Mouse (Mus musculus) neutrophil, adult 5-6 weeks (primary cell): ENCODE data around the gene Gm3045. TPM values are rescaled to one million over a fixed set of nuclear protein-coding genes. Genes with fewer than 3 reads are reported as not detected.

ENCODE experiments used
- ATAC-seq: fragments of 151-379, 151-347 bp; 2 replicates; pipeline ENCODE4 v1.8.0; 2017; ENCODE audit warnings: mild to moderate bottlenecking, moderate TSS enrichment; ENCODE audit not compliant: insufficient number of reproducible peaks, poor library complexity, low FRiP score, severe bottlenecking; ENCODE audit errors: extremely low read depth
- total RNA-seq: library from RNA; stranded (forward); fragments of 200-1000 nt; gene quantifications from 2 replicates; pipeline ENCODE4 v1.2.3, GENCODE M21; 2017

Gene Gm3045
- total RNA-seq, 1 experiment from 2014 or later: not detected

DNA sequence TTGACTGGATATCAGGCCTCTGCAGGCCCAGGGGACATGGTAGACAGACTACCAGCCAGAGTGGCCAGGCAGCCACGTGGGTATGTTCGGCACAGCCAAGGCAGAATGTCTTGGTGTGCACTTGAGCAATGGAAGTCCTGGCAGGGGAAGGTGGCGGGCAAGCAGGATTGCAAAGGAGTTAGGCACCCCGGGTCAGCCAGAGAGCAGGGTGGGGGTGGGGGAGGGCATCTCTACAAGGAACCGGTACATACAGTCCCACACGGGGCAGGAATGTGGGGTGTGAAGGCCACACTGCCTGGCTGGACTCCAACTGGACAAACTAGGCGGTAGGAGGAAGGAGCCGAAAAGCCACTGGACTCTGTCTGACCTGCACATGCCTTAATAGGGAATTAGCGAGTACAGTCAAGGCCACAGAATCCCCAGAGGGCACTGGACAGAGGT lies 7.9 kb downstream of the Gm3045 start:
- no peak for ATAC-seq

DNA sequence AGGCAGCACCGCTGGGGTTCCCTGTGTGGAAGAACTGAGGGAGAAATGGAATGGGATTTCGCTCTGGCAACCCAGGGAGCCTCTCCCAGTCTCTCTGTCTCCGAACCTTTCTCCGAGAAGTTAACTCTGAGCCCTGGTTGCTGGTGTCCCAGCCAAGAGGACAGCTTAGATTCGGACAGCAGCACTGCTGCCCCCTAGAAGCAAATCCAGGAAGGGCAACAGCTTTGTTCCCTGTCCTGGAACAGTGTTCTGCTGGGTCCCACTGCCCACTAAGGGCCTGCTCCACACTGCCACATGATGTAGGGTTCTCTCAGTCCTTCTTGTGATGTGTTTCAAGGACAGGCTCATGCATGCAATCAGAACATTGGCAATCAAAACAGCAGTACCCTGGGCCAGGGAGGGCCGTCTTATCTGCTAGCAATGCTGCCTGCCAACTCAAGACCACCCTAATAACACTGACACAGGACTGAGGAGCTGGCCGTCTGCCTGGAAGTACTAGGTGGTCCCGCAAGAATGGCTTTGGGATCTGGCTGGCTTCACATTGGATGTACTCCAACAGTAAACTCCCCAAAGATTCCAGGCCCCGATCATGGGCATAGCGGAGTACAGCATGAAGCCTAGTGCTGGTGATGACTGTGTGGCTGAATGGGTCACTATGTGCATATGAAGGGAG lies 9.4 kb downstream of the Gm3045 start:
- ATAC-seq: no peak

DNA sequence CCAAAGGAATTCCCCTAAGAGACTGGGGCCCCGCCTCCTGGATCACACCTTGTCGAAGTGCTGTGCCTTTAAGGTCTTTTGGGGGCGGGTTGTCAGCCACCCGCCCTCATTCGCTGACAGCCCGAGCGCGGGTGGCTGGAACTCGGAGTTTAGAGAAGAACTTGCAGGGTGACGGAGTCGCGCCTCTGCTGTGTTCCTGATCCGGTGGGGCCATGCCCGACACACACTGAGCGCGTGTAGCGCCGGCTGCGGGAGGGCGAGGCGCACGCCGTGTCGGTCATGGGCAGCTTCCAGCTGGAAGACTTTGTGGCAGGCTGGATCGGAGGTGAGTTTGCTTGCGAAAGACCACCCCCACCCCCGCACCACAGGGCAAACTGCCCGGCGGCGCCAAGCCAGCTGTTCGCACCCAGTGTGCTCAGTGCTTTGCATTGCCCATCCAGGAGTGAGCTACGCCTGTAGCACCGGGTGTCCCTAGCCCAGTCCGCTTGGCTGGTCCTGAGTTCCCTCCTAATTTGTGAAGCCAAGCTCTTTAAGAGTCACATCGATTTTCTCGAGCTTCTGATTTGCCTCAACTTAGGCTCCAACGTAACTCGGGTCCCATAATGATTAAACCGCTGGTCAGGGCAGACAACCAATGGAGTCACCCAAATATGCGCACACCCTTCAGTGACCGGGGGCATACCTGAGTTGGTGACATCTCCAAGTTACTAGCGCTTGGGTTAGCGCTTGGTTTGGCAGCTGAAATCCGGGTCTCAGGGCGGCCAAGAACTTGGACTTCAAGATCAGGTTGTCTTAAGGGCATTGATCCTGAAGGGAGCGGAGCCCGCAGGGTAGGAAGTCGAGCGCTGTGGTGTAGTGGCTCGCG lies 12.0 kb downstream of the Gm3045 start, which contains the start of gene Slc25a48:
Gene Slc25a48 (plus strand): TSS at position 145 of the 865 bp plus-strand sequence.
- ATAC-seq: no peak

DNA sequence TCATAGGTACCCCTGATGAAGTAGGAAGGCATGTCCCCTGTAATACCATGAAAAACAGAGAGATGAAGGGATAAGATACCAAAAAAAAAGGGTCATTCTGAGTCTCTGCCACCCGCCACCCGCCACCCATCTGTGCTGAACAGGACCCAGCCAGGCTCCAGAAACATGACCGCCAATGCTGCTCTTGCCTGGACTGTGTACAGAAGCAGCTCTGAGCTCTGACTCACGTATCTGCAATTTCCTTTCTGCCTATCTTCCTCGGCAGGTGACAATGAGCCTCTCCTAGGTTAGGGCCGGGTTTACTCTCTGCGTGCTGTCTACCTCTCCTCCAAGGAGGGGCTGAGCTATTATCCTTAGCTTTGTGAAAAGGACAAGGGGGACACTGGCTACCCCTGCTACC lies 17.0 kb downstream of the Gm3045 start:
- no peak for ATAC-seq

DNA sequence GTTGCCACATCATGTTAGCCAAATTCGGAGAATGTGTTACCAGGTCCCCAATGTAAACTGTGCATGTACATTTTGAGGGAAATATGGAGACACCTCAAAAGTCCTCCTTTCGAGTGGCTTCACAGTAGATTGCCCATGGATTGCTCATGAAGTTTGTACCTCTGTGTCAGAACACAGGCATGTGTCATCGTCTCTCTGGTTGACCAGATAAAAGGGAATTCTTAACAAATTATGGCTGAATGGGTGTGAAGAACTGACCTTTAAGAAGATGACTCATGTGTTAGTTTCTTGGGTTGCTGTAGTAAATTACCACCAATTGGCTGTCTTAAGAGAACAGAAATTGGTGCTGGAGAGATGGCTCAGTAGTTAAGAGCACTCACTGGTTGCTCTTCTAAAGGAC lies 17.7 kb downstream of the Gm3045 start:
- ATAC-seq: no peak

DNA sequence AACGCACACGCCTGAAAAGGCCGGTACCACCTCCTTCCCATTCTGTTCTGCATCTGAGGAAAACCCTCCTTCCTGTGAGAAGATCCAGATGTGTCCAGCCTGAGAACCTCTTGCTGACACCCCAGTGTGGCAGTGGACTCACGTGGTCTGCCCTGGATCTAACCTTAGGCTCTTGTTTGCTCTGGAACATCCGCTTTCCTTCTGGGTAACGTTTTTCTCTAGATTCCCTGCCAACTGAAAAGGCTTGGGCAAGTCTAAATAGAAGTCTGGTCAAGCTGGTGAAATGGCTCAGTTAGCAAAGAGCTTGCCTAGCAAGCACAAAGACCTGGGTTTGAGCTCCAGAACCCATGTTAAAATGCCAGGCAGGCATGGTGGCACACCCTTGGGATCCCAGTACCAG lies 18.6 kb downstream of the Gm3045 start:
- no peak for ATAC-seq

DNA sequence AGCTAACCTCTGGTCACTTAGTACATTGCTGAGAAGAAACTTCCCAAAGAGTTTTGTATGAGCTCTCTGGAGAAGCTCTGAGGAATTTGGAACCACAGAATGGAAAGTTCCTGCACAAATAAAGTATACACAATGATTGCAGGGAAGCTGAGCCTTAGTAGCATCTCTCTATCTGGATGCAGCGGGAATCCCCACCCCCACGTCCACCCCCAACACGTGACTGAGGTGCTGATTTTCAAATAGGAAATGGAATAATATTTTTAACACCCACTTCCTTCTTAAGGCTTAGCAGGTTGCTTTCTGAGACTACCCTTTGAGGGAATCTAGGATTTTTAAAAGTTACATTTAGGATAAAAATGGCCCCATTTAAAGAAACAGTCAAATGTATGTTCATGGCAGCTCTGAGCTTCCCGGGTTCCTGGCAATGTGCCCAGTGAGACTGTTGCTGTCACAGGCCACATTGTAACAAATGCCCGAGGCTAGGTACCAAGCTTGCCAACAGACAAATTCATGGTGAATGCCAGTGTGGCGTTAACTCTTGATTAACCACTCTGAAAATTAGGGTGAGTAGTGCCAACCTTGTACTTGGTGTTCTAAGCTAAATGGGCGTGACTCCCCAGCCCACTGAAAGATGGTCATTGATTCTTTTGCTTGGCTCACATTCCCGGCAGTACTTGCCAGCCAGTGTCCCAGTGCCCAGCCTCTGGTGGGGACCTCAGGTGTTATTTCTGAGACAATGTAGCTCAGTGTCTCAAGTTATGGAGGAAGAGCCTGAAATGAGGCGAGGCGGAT lies 23.0 kb downstream of the Gm3045 start:
- ATAC-seq: no peak

DNA sequence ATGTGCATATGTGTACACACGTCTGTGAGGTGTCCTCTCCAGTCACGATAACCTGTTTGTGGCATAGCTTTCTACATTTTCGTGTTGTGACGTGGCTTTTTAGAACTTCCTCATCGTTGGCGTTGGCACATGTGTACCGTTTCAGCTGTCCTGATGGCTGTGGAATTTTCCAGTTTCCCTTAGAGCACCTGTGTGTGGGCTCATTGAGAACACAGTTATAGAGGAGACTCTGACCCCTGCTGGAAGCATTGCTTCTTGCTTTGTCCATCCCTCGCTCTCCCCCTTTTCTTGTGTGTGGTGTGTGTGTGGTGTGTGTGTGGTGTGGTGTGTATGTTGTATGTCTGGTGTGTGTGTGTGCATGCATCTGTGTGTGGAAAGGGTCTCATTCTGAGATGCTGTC lies 23.6 kb downstream of the Gm3045 start:
- no peak for ATAC-seq

DNA sequence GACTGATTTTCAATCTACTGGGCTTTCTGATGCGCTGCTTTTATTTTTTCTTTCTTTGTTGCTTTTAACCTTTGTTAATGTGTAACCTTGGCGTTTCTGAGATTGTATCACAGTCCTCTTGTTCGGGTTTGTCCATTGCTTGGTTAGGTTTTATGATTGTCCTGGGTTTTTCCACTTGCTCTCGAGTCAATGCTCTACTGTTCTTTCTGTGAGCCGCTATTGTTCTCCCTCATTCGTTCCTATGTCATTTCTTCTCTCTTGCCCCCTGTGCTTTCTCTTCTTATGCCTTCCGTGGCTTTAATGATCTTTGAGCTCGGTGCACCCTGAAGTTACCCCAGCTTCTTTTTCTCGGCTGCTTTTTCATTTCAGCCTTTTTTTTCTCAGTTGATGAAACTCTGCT lies 31.6 kb downstream of the Gm3045 start:
- no peak for ATAC-seq

DNA sequence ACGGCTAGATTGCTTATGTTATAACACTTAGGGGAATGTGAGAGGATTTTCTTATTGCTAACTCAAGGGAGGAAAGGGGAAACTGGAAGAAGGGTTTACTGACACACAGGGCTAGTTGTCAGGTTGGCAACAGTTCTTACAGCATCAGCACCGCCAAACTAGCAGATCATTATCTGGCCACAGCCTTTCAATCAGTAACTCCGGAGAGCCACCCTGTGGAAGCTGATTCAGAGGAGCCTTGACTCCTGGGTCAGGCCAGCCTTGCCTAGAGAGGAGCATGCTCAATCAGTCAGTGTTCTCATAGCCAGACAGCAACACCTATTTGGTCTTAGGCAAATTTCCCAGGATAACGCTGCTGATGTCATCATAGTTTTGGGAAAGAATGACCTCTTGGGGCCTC lies 35.1 kb downstream of the Gm3045 start:
- no peak for ATAC-seq

DNA sequence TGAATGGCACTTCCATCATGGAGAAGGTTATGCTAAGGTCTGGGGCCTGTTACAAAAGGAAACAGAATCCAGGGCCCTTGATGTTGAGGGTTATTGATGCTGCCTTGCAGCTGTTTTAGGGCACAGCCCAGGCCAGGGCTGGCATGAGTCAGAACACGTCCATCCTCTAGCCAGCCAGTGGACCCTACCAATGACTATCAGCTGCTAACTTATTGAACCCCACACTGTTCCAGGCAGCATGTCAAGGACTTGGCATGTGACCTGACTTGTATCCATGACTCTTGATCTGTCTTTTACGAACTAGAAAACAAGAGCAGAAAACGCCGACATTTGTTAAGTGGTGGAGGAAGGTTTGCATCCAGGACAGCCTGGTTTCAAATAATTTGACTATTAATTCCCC lies 36.4 kb downstream of the Gm3045 start:
- no peak for ATAC-seq

DNA sequence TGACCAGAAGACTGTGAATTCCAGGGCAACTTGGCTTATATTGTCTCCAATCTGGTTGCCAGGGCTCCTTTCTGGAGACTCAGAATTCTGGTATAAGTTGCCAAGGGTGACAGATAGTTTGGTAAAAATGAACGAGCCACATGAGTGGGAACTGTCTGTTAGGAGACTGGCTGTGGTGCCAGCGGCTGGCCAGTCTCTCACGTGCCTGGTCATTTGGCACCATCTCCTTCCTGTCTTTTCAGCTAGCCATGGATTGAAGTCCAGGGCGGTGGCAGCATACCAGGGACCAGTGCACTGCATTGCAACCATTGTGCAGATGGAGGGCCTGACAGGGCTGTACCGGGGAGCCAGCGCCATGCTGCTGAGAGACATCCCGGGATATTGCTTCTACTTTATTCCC lies 36.9 kb downstream of the Gm3045 start:
- ATAC-seq: no peak

DNA sequence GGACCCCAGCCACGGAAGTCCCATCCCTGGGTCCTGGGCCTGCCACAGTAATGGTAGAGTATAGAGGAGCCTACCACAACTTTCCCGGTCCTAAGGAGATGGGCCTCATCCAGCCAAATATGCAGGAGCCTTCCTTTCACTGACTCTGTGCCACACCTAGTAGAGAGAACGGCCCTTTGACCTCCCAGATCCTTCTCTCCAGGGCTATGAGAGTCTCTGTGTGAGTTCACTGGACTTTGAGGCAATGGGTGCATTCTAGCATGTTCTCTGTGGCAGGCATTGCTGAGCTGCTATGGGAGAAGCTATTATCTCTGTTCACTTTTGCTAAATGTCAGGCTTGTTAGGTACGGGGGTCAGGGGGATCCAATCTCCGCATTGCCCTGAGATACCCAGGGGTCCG lies 37.4 kb downstream of the Gm3045 start:
- ATAC-seq: no peak

DNA sequence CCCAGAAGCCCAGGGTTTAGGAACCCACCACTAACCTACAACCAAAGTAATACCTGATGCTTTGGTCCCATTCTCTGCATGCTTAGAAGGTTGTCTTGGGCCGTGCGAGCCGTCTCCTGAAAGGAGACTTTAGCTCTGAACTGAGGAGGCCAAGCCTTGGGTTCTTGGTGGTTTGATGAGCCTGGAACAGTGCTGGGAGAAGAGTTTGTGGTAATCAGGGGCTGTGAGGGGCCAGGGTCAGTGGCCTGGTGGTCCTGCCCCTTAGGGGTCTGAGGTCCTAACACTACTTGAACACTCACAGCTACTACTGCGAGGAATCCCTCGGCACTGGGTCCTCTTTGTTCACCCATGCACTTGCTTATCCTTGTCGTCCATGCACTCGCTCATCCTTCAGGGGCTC lies 41.4 kb downstream of the Gm3045 start:
- no peak for ATAC-seq

DNA sequence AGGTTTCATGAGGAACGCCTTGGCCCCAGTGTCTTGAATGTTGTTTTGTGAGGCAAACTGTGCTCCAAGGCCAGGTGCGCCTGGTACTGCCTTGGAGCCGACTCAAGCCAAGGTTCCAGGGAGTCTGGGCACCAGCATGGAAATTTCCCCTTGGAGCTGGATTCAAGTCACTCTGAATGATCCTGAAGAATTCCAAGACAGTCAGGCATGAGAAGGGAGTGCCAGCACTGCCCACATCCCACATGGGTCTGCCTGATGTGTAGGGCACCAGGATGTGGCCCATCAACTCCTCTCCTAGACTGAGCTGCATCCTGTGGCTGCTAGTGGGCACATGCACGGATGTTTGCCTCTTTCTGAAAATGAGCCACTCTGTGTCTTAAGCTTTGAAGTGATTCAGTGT lies 42.1 kb downstream of the Gm3045 start:
- no peak for ATAC-seq

DNA sequence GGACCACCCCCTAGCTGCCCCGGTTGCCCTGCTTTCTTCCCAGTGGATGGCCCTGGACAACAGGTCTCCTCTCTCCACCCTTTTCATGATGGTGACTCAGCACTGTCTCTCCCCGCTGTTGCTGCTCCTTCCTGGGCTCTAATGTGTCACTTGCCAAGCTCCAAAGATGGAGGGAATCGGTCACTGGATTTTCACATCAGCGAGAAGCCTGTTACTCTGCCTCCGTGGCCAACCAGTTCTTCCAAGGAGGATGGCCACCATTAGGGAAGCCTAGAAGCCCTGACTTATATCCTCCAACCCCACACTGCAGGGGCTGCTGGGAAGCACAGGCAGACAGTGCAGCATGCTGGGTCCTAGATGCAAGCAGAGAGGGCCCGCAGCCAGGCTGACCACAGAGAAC lies 44.8 kb downstream of the Gm3045 start:
- no peak for ATAC-seq

DNA sequence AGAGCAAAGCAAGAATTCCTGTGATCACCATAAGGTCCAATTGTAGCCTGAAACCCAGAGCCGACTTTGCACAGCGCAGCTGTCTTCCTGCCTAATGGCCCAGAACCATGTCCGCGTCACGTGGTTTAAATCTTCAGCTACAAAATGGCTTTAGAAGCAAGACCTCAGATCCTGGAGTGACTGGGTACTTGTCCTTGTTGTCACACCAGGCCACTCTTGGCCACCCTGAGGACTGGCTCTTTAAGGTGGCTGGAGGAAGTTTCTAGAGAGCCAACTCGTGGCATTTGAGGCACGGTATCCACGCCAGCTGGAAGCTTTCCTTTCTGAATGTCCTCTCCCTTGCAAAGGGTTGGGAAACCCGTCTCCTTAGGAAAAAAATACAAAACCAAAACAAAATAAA lies 45.6 kb downstream of the Gm3045 start:
- ATAC-seq: no peak

DNA sequence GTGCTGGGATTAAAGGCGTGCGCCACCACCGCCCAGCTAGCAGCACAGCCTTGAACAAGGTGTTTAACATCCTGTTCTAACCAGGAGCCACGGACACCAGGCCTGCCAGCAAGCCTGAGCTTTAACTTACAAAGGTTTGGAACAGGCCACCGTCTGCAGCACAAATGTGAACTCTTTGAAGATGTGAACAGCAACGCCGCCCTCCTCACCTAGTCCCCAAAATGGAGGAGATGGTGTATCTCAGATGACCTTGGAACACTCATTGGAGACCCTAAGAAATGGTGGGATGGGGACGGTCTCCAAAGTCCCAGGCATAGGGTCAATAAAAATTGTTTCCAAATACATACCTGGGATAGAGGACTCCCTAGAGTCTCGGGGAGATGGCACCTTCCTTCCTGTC lies 46.3 kb downstream of the Gm3045 start:
- no peak for ATAC-seq

DNA sequence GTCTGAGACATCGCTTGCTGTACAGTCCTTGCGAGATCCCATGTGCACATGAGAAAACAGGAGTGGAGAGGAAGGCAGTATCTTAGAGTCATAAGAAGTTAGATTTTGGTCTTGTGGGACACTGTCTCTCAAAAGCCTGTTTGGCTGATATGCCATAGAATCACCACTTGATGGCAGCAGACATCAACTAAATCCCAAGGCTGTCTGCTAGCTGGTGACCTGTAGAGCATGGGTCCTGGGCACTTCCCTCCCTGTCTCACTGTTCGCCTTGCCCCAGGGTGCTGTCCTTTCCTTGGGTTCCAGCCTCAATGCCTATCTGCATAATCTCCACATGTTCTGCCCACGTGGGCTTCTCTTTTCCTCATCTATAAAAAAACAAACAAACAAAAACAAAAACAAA lies 49.0 kb downstream of the Gm3045 start:
- ATAC-seq: peak; percentile 40; the same call in 1 of the 2 replicates

DNA sequence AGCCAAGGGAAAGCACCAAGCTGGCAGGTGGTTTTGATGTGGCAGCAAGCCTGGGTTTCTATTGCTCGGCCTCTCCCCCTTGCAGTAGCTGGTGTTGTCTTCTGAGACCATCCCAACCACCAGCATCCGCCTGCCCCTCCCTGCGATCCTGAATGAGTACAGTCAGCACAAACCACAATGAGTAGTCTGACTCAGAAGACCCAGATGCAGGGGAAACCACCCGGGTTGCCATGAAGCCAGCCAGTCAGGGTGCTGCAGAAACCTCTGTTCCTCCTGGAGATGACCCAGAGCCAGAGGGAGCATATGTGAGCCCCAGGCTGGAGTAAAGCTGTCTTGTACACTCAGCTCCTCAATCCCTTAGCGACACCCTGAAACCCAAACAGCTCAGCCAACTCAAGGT lies 50.4 kb downstream of the Gm3045 start:
- ATAC-seq: peak; percentile 45; the same call in 1 of the 2 replicates
